Mouse (Mus musculus): ENCODE measurements around the gene Dcaf12. TPM values are rescaled to one million over a fixed set of nuclear protein-coding genes. Genes with fewer than 3 reads are reported as not detected.
A peak's percentile ranks its signal among the peaks of the same experiment; 100 is the strongest.

Dcaf12 gene
- polyA plus RNA-seq, 1 experiment from 2014 or later = 54.2 TPM

GRCm38 (mm10) chr4:41295507-41295906 is 19.2 kb downstream of the Dcaf12 start:
- no peak for ATAC-seq (replicated peaks; ENCODE audit: extremely low read depth, insufficient read depth, low FRiP score)
- Histone ChIP-seq H3K27me3 (ENCODE audit: control insufficient read depth, insufficient read depth, low read length) (no peaks in the 10 kb centered on the region), H3K36me3 (ENCODE audit: control insufficient read depth, insufficient read depth) (peaks cover 66% of the 10 kb centered on the region), H3K4me1 (ENCODE audit: control insufficient read depth, insufficient read depth, low read length) (no peaks in the 10 kb centered on the region), H3K4me2 (ENCODE audit: low read depth, low read length) (no peak overlapping the region), H3K4me3 (ENCODE audit: low read length) (no peak overlapping the region), H3K9ac (ENCODE audit: low read length) (no peak overlapping the region), H3K27ac (ENCODE audit: low read length) (no peak overlapping the region), H3K9me3 (replicated peaks; ENCODE audit: control insufficient read depth, low read length) (no peaks in the 10 kb centered on the region)
- WGBS = 85% methylated on average over 11 of the region's 11 CpGs

- Histone ChIP-seq H3K9me3 (replicated peaks; ENCODE audit: control insufficient read depth, low read length) (no peaks in the 10 kb centered on the region), H3K4me1 (ENCODE audit: control insufficient read depth, insufficient read depth, low read length) (no peaks in the 10 kb centered on the region), H3K27me3 (ENCODE audit: control insufficient read depth, insufficient read depth, low read length) (no peaks in the 10 kb centered on the region), H3K9ac (ENCODE audit: low read length) (no peak overlapping the region), H3K4me2 (ENCODE audit: low read depth, low read length) (no peak overlapping the region), H3K4me3 (ENCODE audit: low read length) (no peak overlapping the region), H3K27ac (ENCODE audit: low read length) (no peak overlapping the region), H3K36me3 (ENCODE audit: control insufficient read depth, insufficient read depth) (peaks cover 51% of the 10 kb centered on the region)
- no peak for ATAC-seq (replicated peaks; ENCODE audit: extremely low read depth, insufficient read depth, low FRiP score)
- WGBS = 73% methylated on average over 4 of the region's 4 CpGs
Observed at GRCm38 (mm10) chr4:41293907-41294306, 20.8 kb downstream of the Dcaf12 start.

- ATAC-seq (replicated peaks; ENCODE audit: extremely low read depth, insufficient read depth, low FRiP score) = no peak
- Histone ChIP-seq H3K36me3 (ENCODE audit: control insufficient read depth, insufficient read depth) (peaks cover 26% of the 10 kb centered on the region), H3K4me3 (ENCODE audit: low read length) (no peak overlapping the region), H3K27ac (ENCODE audit: low read length) (no peak overlapping the region), H3K4me2 (ENCODE audit: low read depth, low read length) (no peak overlapping the region), H3K9me3 (replicated peaks; ENCODE audit: control insufficient read depth, low read length) (no peaks in the 10 kb centered on the region), H3K27me3 (ENCODE audit: control insufficient read depth, insufficient read depth, low read length) (no peaks in the 10 kb centered on the region), H3K9ac (ENCODE audit: low read length) (no peak overlapping the region), H3K4me1 (ENCODE audit: control insufficient read depth, insufficient read depth, low read length) (no peaks in the 10 kb centered on the region)
- 74% methylated on average over 7 of the region's 7 CpGs for WGBS
Observed at GRCm38 (mm10) chr4:41289802-41290201, 24.9 kb downstream of the Dcaf12 start.

- no peaks in the 10 kb centered on the region for H3K36me3 ChIP-seq (ENCODE audit: control insufficient read depth, insufficient read depth)
- no peak for ATAC-seq (replicated peaks; ENCODE audit: extremely low read depth, insufficient read depth, low FRiP score)
- H3K9me3 ChIP-seq (replicated peaks; ENCODE audit: control insufficient read depth, low read length) = no peaks in the 10 kb centered on the region
- no peak overlapping the region for H3K4me3 ChIP-seq (ENCODE audit: low read length)
- 15% methylated on average over 3 of the region's 3 CpGs for WGBS
- H3K4me2 ChIP-seq (ENCODE audit: low read depth, low read length) = no peak overlapping the region
- H3K27ac ChIP-seq (ENCODE audit: low read length) = no peak overlapping the region
- H3K4me1 ChIP-seq (ENCODE audit: control insufficient read depth, insufficient read depth, low read length) = no peaks in the 10 kb centered on the region
- H3K27me3 ChIP-seq (ENCODE audit: control insufficient read depth, insufficient read depth, low read length) = no peaks in the 10 kb centered on the region
- no peak overlapping the region for H3K9ac ChIP-seq (ENCODE audit: low read length)
Observed at GRCm38 (mm10) chr4:41286420-41286819, 28.3 kb downstream of the Dcaf12 start.

GRCm38 (mm10) chr4:41284087-41284486 is 30.6 kb downstream of the Dcaf12 start:
- no peak overlapping the region for H3K4me3 ChIP-seq (ENCODE audit: low read length)
- H3K9ac ChIP-seq (ENCODE audit: low read length) = no peak overlapping the region
- no peak for ATAC-seq (replicated peaks; ENCODE audit: extremely low read depth, insufficient read depth, low FRiP score)
- H3K4me1 ChIP-seq (ENCODE audit: control insufficient read depth, insufficient read depth, low read length) = no peaks in the 10 kb centered on the region
- H3K36me3 ChIP-seq (ENCODE audit: control insufficient read depth, insufficient read depth) = no peaks in the 10 kb centered on the region
- H3K27ac ChIP-seq (ENCODE audit: low read length) = no peak overlapping the region
- no peaks in the 10 kb centered on the region for H3K9me3 ChIP-seq (replicated peaks; ENCODE audit: control insufficient read depth, low read length)
- H3K4me2 ChIP-seq (ENCODE audit: low read depth, low read length) = no peak overlapping the region
- no peaks in the 10 kb centered on the region for H3K27me3 ChIP-seq (ENCODE audit: control insufficient read depth, insufficient read depth, low read length)
- WGBS = 69% methylated on average over 2 of the region's 2 CpGs

GRCm38 (mm10) chr4:41275927-41276326 is 38.8 kb downstream of the Dcaf12 start:
- Histone ChIP-seq H3K9ac (ENCODE audit: low read length) (peak overlapping the region; percentile 96), H3K9me3 (replicated peaks; ENCODE audit: control insufficient read depth, low read length) (no peaks in the 10 kb centered on the region), H3K4me3 (ENCODE audit: low read length) (peak overlapping the region; percentile 91), H3K27ac (ENCODE audit: low read length) (peak overlapping the region; percentile 90), H3K4me1 (ENCODE audit: control insufficient read depth, insufficient read depth, low read length) (peaks cover 25% of the 10 kb centered on the region), H3K27me3 (ENCODE audit: control insufficient read depth, insufficient read depth, low read length) (no peaks in the 10 kb centered on the region), H3K36me3 (ENCODE audit: control insufficient read depth, insufficient read depth) (peaks cover 2% of the 10 kb centered on the region; the same call in 1 of the 2 replicates), H3K4me2 (ENCODE audit: low read depth, low read length) (peak overlapping the region; percentile 86)
- ATAC-seq (replicated peaks; ENCODE audit: extremely low read depth, insufficient read depth, low FRiP score) = no peak
- WGBS = 71% methylated on average over 5 of the region's 5 CpGs

GRCm38 (mm10) chr4:41274980-41275850 is 39.5 kb downstream of the Dcaf12 start, which contains the start of gene Ubap2:
Ubap2 (minus strand) TSS chr4:41275144.
- no peaks in the 10 kb centered on the region for H3K9me3 ChIP-seq (replicated peaks; ENCODE audit: control insufficient read depth, low read length)
- under 1% methylated on average over 60 of the region's 60 CpGs for WGBS
- H3K4me3 ChIP-seq (ENCODE audit: low read length) = peak within 1 kb of the TSS; percentile 91
- peak within 1 kb of the TSS; percentile 86 for H3K4me2 ChIP-seq (ENCODE audit: low read depth, low read length)
- peak within 1 kb of the TSS; percentile 96 for H3K9ac ChIP-seq (ENCODE audit: low read length)
- peak within 1 kb of the TSS; percentile 90 for H3K27ac ChIP-seq (ENCODE audit: low read length)
- no peaks in the 10 kb centered on the region for H3K27me3 ChIP-seq (ENCODE audit: control insufficient read depth, insufficient read depth, low read length)
- H3K36me3 ChIP-seq (ENCODE audit: control insufficient read depth, insufficient read depth) = peaks cover 6% of the 10 kb centered on the region; the same call in 1 of the 2 replicates
- peak; percentile 97 for ATAC-seq (replicated peaks; ENCODE audit: extremely low read depth, insufficient read depth, low FRiP score)
- H3K4me1 ChIP-seq (ENCODE audit: control insufficient read depth, insufficient read depth, low read length) = peaks cover 25% of the 10 kb centered on the region

GRCm38 (mm10) chr4:41274377-41274979 is 40.2 kb downstream of the Dcaf12 start:
- Histone ChIP-seq H3K4me3 (ENCODE audit: low read length) (peak overlapping the region; percentile 91), H3K27me3 (ENCODE audit: control insufficient read depth, insufficient read depth, low read length) (no peaks in the 10 kb centered on the region), H3K4me2 (ENCODE audit: low read depth, low read length) (peak overlapping the region; percentile 86), H3K4me1 (ENCODE audit: control insufficient read depth, insufficient read depth, low read length) (peaks cover 25% of the 10 kb centered on the region), H3K9me3 (replicated peaks; ENCODE audit: control insufficient read depth, low read length) (no peaks in the 10 kb centered on the region), H3K9ac (ENCODE audit: low read length) (peak overlapping the region; percentile 96), H3K36me3 (ENCODE audit: control insufficient read depth, insufficient read depth) (peaks cover 6% of the 10 kb centered on the region; the same call in 1 of the 2 replicates), H3K27ac (ENCODE audit: low read length) (peak overlapping the region; percentile 90)
- peak; percentile 50 for ATAC-seq (replicated peaks; ENCODE audit: extremely low read depth, insufficient read depth, low FRiP score)
- under 1% methylated on average over 18 of the region's 18 CpGs for WGBS

GRCm38 (mm10) chr4:41268133-41268532 is 46.6 kb downstream of the Dcaf12 start:
- ATAC-seq (replicated peaks; ENCODE audit: extremely low read depth, insufficient read depth, low FRiP score) = no peak
- Histone ChIP-seq H3K27ac (ENCODE audit: low read length) (no peak overlapping the region), H3K4me3 (ENCODE audit: low read length) (no peak overlapping the region), H3K27me3 (ENCODE audit: control insufficient read depth, insufficient read depth, low read length) (no peaks in the 10 kb centered on the region), H3K4me1 (ENCODE audit: control insufficient read depth, insufficient read depth, low read length) (peaks cover 16% of the 10 kb centered on the region), H3K9me3 (replicated peaks; ENCODE audit: control insufficient read depth, low read length) (no peaks in the 10 kb centered on the region), H3K36me3 (ENCODE audit: control insufficient read depth, insufficient read depth) (peaks cover 13% of the 10 kb centered on the region; the same call in 1 of the 2 replicates), H3K4me2 (ENCODE audit: low read depth, low read length) (no peak overlapping the region), H3K9ac (ENCODE audit: low read length) (no peak overlapping the region)
